Mouse (Mus musculus) limb, embryonic 14.5 days (tissue): ENCODE results near the gene Sh3bp2. TPM values are rescaled to one million over a fixed set of nuclear protein-coding genes. Genes with fewer than 3 reads are reported as not detected.
"Not testable (repeated sequence)": the region's sequence is repeated elsewhere in the genome, so short reads cannot be mapped to it uniquely, and the experiment has no call there.

Experiments
- ATAC-seq: fragments of 200-750 bp; cut with Nextera tagmentation; 2 replicates; pipeline ENCODE4 v1.8.0; 2017; ENCODE audit warnings: low read depth, moderate number of reproducible peaks, moderate TSS enrichment; ENCODE audit not compliant: low FRiP score
- DNase-seq: peaks from one replicate; pipeline ENCODE4 v3.0.0-alpha.2; 2015; ENCODE audit warnings: low spot score
- H3K27ac ChIP-seq: fragments of 300-500 bp; sonication (generic); replicated peaks from 2 replicates; pipeline ENCODE4 v1.5.1; 2014; ENCODE audit warnings: low read depth, mild to moderate bottlenecking, low read length, moderate library complexity, mixed read lengths
- H3K27me3 ChIP-seq: fragments of 300-500 bp; sonication (generic); 2 replicates; pipeline ENCODE4 v1.6.1; 2014; ENCODE audit warnings: low read length, mixed read lengths; ENCODE audit not compliant: control insufficient read depth, insufficient read depth
- H3K36me3 ChIP-seq: fragments of 300-500 bp; sonication (generic); 2 replicates; pipeline ENCODE4 v1.6.1; 2014; ENCODE audit warnings: mild to moderate bottlenecking, low read length, moderate library complexity, mixed read lengths; ENCODE audit not compliant: control insufficient read depth, insufficient read depth
- H3K4me1 ChIP-seq: fragments of 300-500 bp; sonication (generic); 2 replicates; pipeline ENCODE4 v1.6.1; 2014; ENCODE audit warnings: antibody characterized with exemption, low read length, mixed read lengths; ENCODE audit not compliant: control insufficient read depth, insufficient read depth
- H3K4me2 ChIP-seq: fragments of 300-500 bp; sonication (generic); replicated peaks from 2 replicates; pipeline ENCODE4 v1.6.1; 2014; ENCODE audit warnings: low read depth, mild to moderate bottlenecking, low read length, moderate library complexity; ENCODE audit not compliant: severe bottlenecking
- H3K4me3 ChIP-seq: fragments of 300-500 bp; sonication (generic); replicated peaks from 2 replicates; pipeline ENCODE4 v1.5.1; 2014; ENCODE audit warnings: low read length
- H3K9ac ChIP-seq: fragments of 300-500 bp; sonication (generic); 2 replicates; pipeline ENCODE4 v1.6.1; 2014; ENCODE audit warnings: mild to moderate bottlenecking, low read depth, low read length, moderate library complexity; ENCODE audit not compliant: severe bottlenecking
- H3K9me3 ChIP-seq: fragments of 300-500 bp; sonication (generic); 2 replicates; pipeline ENCODE4 v1.6.1; 2016; ENCODE audit warnings: low read length; ENCODE audit not compliant: control insufficient read depth
- POLR2A ChIP-seq: fragments of 200-500 bp; IDR thresholded peaks from 2 replicates; pipeline ENCODE4 v1.8.0; 2012; ENCODE audit warnings: inconsistent platforms, mild to moderate bottlenecking, moderate library complexity, borderline replicate concordance; ENCODE audit not compliant: insufficient read depth, insufficient read length; ENCODE audit errors: extremely low read depth
- WGBS: fragments of 180-500 bp; shearing (Covaris S2); extraction: QIAGEN DNeasy Blood & Tissue Kit; methylation state at CpG from one replicate; pipeline ENCODE4 v1.1.7; 2014; 5-methylcytosine and 5-hydroxymethylcytosine counted together
- polyA plus RNA-seq, 2 experiments: library from polyadenylated mRNA; depleted of rRNA in 1 of 2; stranded (reverse) in 1 of 2; unstranded in 1 of 2; fragments of >200 nt; fragmentation: Nextera tagmentation in 1 of 2; extraction: Ambion mirVana in 1 of 2; gene quantifications; 2 replicates each; pipeline versions ENCODE4 v1.2.1 to v1.2.3; 2012 to 2014

Gene Sh3bp2
- polyA plus RNA-seq, 2 experiments: 12.6 to 17.9 TPM

DNA sequence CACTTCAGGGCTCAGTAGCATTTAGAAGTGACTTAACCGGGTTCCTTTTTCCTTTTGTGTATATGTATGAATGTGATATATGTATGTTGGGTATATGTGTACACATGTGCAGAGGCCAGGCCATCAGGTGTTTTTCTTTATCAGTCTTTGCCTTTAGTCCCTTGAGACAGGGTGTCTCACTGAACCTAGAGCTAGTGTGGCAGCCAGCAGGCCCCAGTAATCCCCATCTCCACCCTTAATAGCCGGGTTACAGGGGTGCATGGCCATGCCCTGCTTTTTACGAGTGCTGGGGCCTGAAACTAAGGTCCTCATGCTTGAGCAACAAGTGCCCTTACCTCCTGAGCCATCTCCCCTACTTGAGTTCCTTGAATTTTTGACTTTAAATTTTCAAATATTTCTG lies 45.9 kb downstream of the Sh3bp2 start:
- 79% methylated on average over 3 of the region's 3 CpGs for WGBS
- H3K4me3 ChIP-seq: no peak overlapping the region
- peaks cover 13% of the 10 kb centered on the region for H3K4me1 ChIP-seq
- no peak overlapping the region for H3K4me2 ChIP-seq
- no peaks in the 10 kb centered on the region for H3K27me3 ChIP-seq
- H3K36me3 ChIP-seq: no peaks in the 10 kb centered on the region
- H3K27ac ChIP-seq: no peak overlapping the region
- H3K9me3 ChIP-seq: no peaks in the 10 kb centered on the region
- TF ChIP-seq POLR2A: no peak
- DNase-seq: no peak
- ATAC-seq: no peak
- no peak overlapping the region for H3K9ac ChIP-seq

DNA sequence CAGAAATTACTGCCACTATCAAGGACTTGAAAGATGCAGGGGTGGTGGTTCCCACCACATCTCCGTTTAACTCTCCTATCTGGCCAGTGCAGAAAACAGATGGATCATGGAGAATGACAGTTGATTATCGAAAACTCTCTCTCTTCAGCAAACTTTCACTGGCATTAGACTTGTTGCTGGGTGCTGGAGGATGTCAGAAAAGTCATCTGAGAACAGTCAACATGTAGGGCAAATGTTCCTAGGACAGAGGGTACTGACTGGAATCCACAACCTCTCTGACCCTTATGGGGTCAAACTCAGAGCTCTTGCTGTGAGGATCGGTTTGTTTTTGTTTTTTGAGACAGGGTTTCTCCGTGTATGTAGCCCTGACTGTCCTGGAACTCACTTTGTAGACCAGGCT lies 46.9 kb downstream of the Sh3bp2 start:
- not testable (repeated sequence) for H3K9ac ChIP-seq, H3K9me3 ChIP-seq, H3K27ac ChIP-seq, DNase-seq, H3K27me3 ChIP-seq, H3K36me3 ChIP-seq, ATAC-seq
- peak overlapping the region; percentile 69 for H3K4me2 ChIP-seq
- peak overlapping the region; percentile 94 for H3K4me3 ChIP-seq
- peaks cover 13% of the 10 kb centered on the region for H3K4me1 ChIP-seq
- WGBS: 53% methylated on average over 4 of the region's 4 CpGs

DNA sequence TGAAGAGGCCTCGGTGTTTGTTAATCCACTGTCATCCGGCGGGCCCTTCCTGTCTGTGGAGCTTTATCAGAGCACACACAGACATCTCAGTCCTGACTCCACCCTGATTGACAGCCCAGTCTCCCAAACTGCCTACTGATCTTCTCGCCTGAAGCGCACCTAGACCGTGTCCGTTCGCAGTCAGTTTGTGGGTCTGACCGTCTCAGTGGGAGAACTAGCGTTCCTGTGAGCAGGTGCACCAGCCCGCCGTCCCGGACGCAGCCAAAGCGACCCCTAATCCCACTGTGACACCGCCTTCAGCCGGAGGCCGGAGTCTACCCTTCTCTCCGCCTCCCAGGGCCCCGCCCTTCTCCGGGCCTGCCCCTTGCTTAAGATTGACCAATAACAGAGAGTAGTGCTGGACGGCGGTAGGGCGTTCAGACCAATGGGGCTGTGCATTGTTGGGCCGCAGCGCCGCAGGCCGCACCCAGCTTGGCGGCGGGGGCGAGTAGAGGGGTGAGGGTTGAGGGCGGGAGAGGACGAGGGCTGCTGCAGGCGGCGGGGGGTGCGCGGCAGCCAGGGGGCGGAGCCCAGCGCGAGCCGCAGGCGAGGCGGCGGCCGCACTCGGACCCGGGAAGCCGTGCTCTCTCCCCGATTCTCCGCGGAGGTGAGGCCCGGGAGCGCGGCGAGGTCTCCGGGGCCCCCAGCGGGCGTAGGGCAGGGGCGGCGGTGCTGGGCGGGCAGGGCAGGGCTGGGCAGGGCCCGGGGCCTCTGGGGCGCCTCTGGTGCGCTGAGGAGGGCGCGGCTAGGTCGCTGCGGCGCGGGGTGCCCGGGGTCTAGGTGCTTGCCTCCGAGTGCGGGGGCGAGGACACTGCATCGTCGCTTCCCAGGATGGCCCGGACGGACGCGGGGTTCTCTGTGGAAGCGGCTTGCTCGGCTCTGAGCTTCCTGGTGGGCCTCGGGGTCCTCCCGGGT lies 47.9 kb downstream of the Sh3bp2 start, which contains the start of gene Add1:
Gene Add1, plus strand, starts transcription at position 397 of the 954 bp plus-strand sequence.
- Histone ChIP-seq H3K4me2 (peak within 1 kb of the TSS; percentile 69), H3K9me3 (no peaks in the 10 kb centered on the region), H3K36me3 (peaks cover 6% of the 10 kb centered on the region), H3K27me3 (no peaks in the 10 kb centered on the region), H3K4me3 (peak within 1 kb of the TSS; percentile 94), H3K4me1 (peaks cover 13% of the 10 kb centered on the region), H3K27ac (peak within 1 kb of the TSS; percentile 81), H3K9ac (peak within 1 kb of the TSS; percentile 97)
- ATAC-seq (peak; percentile 100), DNase-seq (peak; percentile 94)
- under 1% methylated on average over 49 of the region's 84 CpGs for whole genome bisulfite sequencing
- TF ChIP-seq POLR2A: peak; percentile 61; the same call in 1 of the 2 replicates

DNA sequence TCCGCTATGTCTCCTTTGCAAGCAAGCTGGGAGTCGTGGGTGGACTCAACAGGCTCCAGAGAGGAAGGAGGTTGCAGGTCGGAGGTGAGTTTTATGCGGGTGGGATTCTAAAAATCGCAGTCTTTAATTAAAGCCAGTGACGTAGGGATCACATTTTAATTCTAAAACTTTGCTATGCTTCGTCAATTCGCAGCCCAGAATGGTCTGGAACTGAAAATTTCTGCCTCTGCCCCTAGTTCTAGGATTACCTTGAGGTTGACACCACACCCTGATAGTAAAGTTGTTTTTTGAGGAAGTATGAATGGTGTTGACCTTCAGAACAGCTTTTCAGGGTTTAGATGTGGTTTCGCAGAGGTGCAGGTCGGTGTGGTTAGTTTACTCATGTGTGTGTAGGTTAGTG lies 49.1 kb downstream of the Sh3bp2 start:
- H3K36me3 ChIP-seq: peaks cover 6% of the 10 kb centered on the region
- H3K9ac ChIP-seq: peak overlapping the region; percentile 97
- no peak for ATAC-seq
- no peak overlapping the region for H3K27ac ChIP-seq
- WGBS: 36% methylated on average over 10 of the region's 10 CpGs
- no peaks in the 10 kb centered on the region for H3K9me3 ChIP-seq
- peak overlapping the region; percentile 94 for H3K4me3 ChIP-seq
- DNase-seq: no peak
- peak overlapping the region; percentile 69 for H3K4me2 ChIP-seq
- peaks cover 13% of the 10 kb centered on the region for H3K4me1 ChIP-seq
- no peak for TF ChIP-seq POLR2A
- H3K27me3 ChIP-seq: no peaks in the 10 kb centered on the region

DNA sequence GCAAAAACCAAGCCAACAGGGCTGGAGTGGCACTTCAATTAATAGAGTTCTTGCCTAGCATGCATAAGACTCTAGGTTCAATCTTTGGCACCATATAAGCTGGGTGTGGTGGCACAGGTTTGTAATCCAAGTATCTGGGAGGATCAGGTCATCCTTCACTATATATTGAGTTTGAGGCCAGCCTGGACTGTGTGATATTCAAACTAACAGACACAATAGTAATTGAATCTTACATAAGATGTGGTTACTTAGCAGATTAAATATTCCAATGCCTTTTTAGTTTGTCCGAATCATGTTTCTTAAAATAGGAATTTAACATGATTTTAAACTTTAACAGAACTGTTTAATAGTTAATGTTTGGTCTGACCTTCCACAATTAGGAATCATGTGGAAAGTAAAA lies 50.6 kb downstream of the Sh3bp2 start:
- 91% methylated on average over 1 of the region's 1 CpGs for WGBS
- Histone ChIP-seq H3K9ac (no peak overlapping the region), H3K9me3 (no peaks in the 10 kb centered on the region), H3K4me2 (no peak overlapping the region), H3K4me1 (peaks cover 13% of the 10 kb centered on the region), H3K4me3 (no peak overlapping the region), H3K27me3 (no peaks in the 10 kb centered on the region), H3K36me3 (peaks cover 6% of the 10 kb centered on the region), H3K27ac (no peak overlapping the region)
- DNase-seq (no peak), ATAC-seq (no peak)
- TF ChIP-seq POLR2A: no peak
